Mouse (Mus musculus): ENCODE data around the gene Foxd2.

DNA sequence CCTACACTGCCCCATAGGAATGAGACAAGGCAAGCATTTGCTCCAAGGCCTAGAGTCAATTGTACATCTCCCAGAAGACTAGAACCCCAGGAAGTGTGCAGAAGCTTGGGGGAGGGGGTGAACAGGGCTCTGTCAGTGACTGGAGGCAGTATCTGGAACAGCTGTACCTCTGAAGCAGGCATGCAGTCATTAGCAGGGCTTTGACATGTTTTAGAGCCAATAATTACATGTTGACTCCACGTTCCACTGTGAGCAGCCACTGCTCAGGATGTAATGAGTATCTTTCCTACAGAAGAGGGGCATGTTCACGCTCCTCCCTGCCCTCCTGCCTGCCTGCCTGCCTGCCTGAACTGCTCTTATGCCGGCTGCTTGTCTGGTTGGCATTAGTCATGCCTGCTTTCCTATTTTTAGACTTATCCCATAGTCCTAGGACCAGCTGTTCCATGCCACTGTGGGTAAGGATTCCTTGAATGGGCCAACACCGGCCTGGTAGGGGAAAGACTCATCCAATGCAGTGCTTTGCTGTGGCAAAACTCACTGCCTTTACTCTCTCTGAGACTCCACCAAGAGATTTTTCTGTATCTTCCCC, 28.9 kb upstream of the Foxd2 start:
- TF ChIP-seq CTCF (IDR thresholded peaks at IDR 0.05; ENCODE audit: low read depth) (no peak), EP300 (optimal IDR thresholded peaks at IDR 0.05) (no peak)

All from stomach, postnatal 0 days (tissue).